Mouse (Mus musculus) thymus, adult 2 months (tissue): ENCODE results near the gene Tmem196. TPM values are rescaled to one million over a fixed set of nuclear protein-coding genes. Genes with fewer than 3 reads are reported as not detected.
A peak's percentile ranks its signal among the peaks of the same experiment; 100 is the strongest.
"Not testable (repeated sequence)": the region's sequence is repeated elsewhere in the genome, so short reads cannot be mapped to it uniquely, and the experiment has no call there.

Source experiments
- DNase-seq: peaks from one replicate; pipeline ENCODE4 v3.0.0; 2021
- H3K27ac ChIP-seq: fragments of 200-500 bp; 2 replicates; pipeline ENCODE4 v1.5.1; 2012; ENCODE audit warnings: low read length, control low read depth; ENCODE audit not compliant: control insufficient read depth, insufficient read depth
- H3K27me3 ChIP-seq: fragments of 200-500 bp; 2 replicates; pipeline ENCODE4 v1.6.1; 2012; ENCODE audit warnings: mild to moderate bottlenecking, low read length, moderate library complexity, mixed read lengths; ENCODE audit not compliant: control insufficient read depth, insufficient read depth
- H3K36me3 ChIP-seq: fragments of 200-500 bp; 2 replicates; pipeline ENCODE4 v1.6.1; 2012; ENCODE audit warnings: mild to moderate bottlenecking, low read length, moderate library complexity; ENCODE audit not compliant: control insufficient read depth, insufficient read depth
- H3K4me1 ChIP-seq: fragments of 200-500 bp; replicated peaks from 2 replicates; pipeline ENCODE4 v1.6.1; 2012; ENCODE audit warnings: low read length; ENCODE audit not compliant: control insufficient read depth, insufficient read depth
- H3K4me3 ChIP-seq: fragments of 200-500 bp; 2 replicates; pipeline ENCODE4 v1.5.1; 2012; ENCODE audit warnings: mild to moderate bottlenecking, low read length, control low read depth, moderate library complexity; ENCODE audit not compliant: control insufficient read depth, insufficient read depth
- CTCF ChIP-seq: fragments of 200-500 bp; IDR thresholded peaks from 2 replicates; pipeline ENCODE4 v1.5.1; 2012; ENCODE audit warnings: mild to moderate bottlenecking, control low read depth, low read length, moderate library complexity, borderline replicate concordance; ENCODE audit not compliant: control insufficient read depth, poor library complexity, insufficient read depth; ENCODE audit errors: extremely low read depth
- POLR2A ChIP-seq: fragments of 200-500 bp; IDR thresholded peaks from 2 replicates; pipeline ENCODE4 v1.6.1; 2012; ENCODE audit warnings: mild to moderate bottlenecking, low read length, control low read depth, moderate library complexity; ENCODE audit not compliant: control insufficient read depth, poor library complexity, insufficient read depth; ENCODE audit errors: extremely low read depth
- WGBS: fragments of 180-500 bp; shearing (Covaris S2); methylation state at CpG from one replicate; pipeline ENCODE4 v1.1.7; 2018; 5-methylcytosine and 5-hydroxymethylcytosine counted together
- polyA plus RNA-seq: library from polyadenylated mRNA; depleted of rRNA; stranded (reverse); fragments of >200 nt; gene quantifications from 2 replicates; pipeline ENCODE4 v1.2.3, GENCODE M21; 2012

Gene Tmem196
- polyA plus RNA-seq, 1 experiment = not detected

- Histone ChIP-seq H3K4me3 (no peak overlapping the region), H3K27me3 (no peaks in the 10 kb centered on the region), H3K36me3 (no peaks in the 10 kb centered on the region), H3K27ac (no peak overlapping the region), H3K4me1 (no peaks in the 10 kb centered on the region)
- DNase-seq = no peak
- WGBS = 47% methylated on average over 1 of the region's 1 CpGs
- TF ChIP-seq CTCF (no peak), POLR2A (no peak)
Measured at GRCm38 (mm10) chr12:119998267-119998666, 52.6 kb downstream of the Tmem196 start.

- Histone ChIP-seq H3K36me3 (no peaks in the 10 kb centered on the region), H3K27ac (no peak overlapping the region), H3K4me1 (no peaks in the 10 kb centered on the region), H3K4me3 (no peak overlapping the region), H3K27me3 (no peaks in the 10 kb centered on the region)
- DNase-seq = no peak
- TF ChIP-seq POLR2A (no peak), CTCF (no peak)
Measured at GRCm38 (mm10) chr12:120004280-120004679, 58.7 kb downstream of the Tmem196 start.

DNA sequence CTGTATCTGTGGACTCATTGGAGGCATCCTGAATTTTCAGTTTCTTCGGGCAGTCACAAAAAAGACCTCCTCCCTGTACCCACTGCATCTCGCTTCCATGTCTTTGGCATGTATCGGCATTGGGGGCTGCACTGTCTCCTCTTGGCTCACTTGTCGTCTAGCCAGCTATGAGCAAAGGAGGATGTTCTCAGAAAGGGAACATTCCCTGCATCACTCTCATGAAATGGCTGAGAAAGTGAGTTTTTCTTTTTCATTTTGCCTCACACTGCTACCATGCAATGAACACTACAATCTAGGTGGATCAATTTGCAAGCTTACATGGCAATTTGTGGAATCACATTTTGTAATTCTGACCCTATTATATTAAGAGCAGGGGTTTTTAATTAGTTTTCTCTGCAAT, 69.1 kb downstream of the Tmem196 start:
- WGBS = 85% methylated on average over 4 of the region's 4 CpGs
- DNase-seq = no peak
- no peaks in the 10 kb centered on the region for H3K36me3 ChIP-seq
- no peak overlapping the region for H3K4me3 ChIP-seq
- H3K4me1 ChIP-seq = no peaks in the 10 kb centered on the region
- no peaks in the 10 kb centered on the region for H3K27me3 ChIP-seq
- TF ChIP-seq POLR2A (no peak), CTCF (no peak)
- H3K27ac ChIP-seq = no peak overlapping the region

GRCm38 (mm10) chr12:120015201-120015600, 69.6 kb downstream of the Tmem196 start:
- no peak overlapping the region for H3K4me3 ChIP-seq
- H3K27me3 ChIP-seq = no peaks in the 10 kb centered on the region
- H3K27ac ChIP-seq = no peak overlapping the region
- DNase-seq = no peak
- TF ChIP-seq POLR2A (no peak), CTCF (no peak)
- no peaks in the 10 kb centered on the region for H3K4me1 ChIP-seq
- WGBS = 82% methylated on average over 1 of the region's 1 CpGs
- H3K36me3 ChIP-seq = no peaks in the 10 kb centered on the region

GRCm38 (mm10) chr12:120028089-120028959, 82.7 kb downstream of the Tmem196 start:
- not testable (repeated sequence) for H3K27me3 ChIP-seq, H3K36me3 ChIP-seq, H3K4me3 ChIP-seq, H3K27ac ChIP-seq, H3K4me1 ChIP-seq
- peak; percentile 92 for DNase-seq
- WGBS = 88% methylated on average over 15 of the region's 15 CpGs
